Mouse (Mus musculus): Measurements from ENCODE around the gene Slc6a6. TPM values are rescaled to one million over a fixed set of nuclear protein-coding genes. Genes with fewer than 3 reads are reported as not detected.

Slc6a6 gene
- 10 to 100 TPM; 32.2 to 52.9 TPM for polyA plus RNA-seq (2017; shearing (Covaris generic))

GRCm38 (mm10) chr6:91683602-91684473 lies at the start of gene Slc6a6:
Gene Slc6a6 (plus strand): TSS chr6:91684053.

Other genes with a start within 250 kb of the Slc6a6 start
- gene Chchd4, start 210.5 kb upstream of the Slc6a6 start, polyA plus RNA-seq (2017; shearing (Covaris generic)) = 10 to 100 TPM; 12.7 to 25.5 TPM
- gene Tmem43, start 210.3 kb upstream of the Slc6a6 start, polyA plus RNA-seq (2017; shearing (Covaris generic)) = 10 to 100 TPM; 57.1 to 65.7 TPM
- gene Xpc, start 168.2 kb upstream of the Slc6a6 start, polyA plus RNA-seq (2017; shearing (Covaris generic)) = 10 to 100 TPM; 26.9 to 37.8 TPM
- 100 to 1,000 TPM; 112 to 120 TPM for gene Lsm3, start 168.1 kb upstream of the Slc6a6 start, polyA plus RNA-seq (2017; shearing (Covaris generic))
- gene Grip2, start 143.2 kb downstream of the Slc6a6 start, polyA plus RNA-seq (2017; shearing (Covaris generic)) = 1 to 10 TPM in 1 of 2 experiments, under 1 TPM in 1; 0.18 to 1.6 TPM
- gene Ccdc174, start 194.0 kb downstream of the Slc6a6 start, polyA plus RNA-seq (2017; shearing (Covaris generic)) = 10 to 100 TPM; 31.6 to 48.3 TPM
- gene 4930590J08Rik, start 218.8 kb downstream of the Slc6a6 start, polyA plus RNA-seq (2017; shearing (Covaris generic)) = 1 to 10 TPM in 1 of 2 experiments, under 1 TPM in 1; 0.07 to 2.6 TPM